Mouse (Mus musculus) thymus, postnatal 10 days (tissue): ENCODE data around the gene Rint1.

Source experiments
- DNase-seq, 2 experiments: peaks; one replicate each; pipeline ENCODE4 v3.0.0; 2021; ENCODE audit warnings: low spot score in 2 of 2

The Rint1 gene

DNA sequence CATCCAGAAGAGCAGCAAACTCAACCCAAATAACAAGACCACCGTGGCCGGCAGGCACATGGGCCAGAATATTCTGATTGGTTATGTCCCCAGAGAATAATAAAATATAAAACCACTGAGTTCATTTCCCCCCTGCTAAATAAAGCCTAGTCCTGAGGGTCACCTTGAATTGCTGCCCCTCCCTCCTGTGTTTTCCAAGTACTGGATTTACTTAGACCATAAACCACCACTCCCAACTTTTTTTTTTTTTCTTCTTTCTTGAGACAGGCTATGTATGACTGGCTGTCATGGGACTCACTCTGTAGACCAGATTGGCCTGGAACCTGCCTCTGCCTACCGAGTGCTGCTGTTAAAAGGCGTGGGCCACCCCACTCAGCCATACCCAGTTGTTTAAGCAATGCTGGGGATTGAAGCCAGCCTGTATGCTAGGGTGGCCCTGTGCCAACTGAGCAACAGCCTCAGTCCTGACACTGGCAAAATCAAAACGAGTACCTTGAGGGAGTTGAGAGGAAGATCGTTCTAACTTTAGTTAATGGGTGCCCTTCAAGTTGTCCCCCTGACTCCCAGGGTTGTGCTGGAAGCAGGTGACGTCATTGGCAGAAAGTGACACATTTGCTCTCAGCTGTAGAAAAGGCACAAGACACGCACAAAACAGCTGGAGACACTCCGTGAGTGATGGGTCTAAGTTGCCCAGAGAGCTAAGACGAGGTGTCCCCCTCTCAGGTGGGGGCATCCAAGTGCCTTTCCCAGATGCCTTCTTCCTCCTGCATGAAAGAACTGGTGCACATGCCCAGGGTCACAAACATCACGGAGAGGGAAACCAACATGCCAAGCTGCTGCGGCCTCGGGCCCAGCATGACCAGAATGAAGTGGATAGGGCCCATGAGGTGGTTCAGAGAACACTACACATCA is 76.8 kb downstream of the Rint1 start:
- no peak for DNase-seq

DNA sequence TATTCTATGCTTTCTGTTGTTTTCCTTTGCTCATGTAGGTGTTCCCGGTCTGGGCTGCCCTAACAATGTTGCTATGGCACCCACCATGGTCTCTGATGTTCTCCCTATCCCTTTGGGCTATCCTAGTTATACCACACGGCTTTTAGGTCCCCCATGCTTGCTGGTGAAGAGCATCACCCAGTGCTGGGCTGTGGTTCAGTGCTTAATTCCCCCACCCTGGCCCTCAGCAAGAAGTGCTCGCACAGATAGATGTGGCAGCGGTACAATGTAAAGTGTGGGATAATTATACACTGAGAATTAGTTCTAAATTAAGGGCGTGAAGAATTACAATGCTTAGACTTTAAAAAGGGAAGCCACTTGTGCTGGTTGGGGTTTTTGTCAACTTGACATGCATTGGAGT is 78.4 kb downstream of the Rint1 start:
- no peak for DNase-seq
